Mouse (Mus musculus) kidney, adult 11 months (tissue): ENCODE measurements around the gene Aldh3b3.
A peak's percentile ranks its signal among the peaks of the same experiment; 100 is the strongest.

ENCODE experiments used
- DNase-seq: peaks from one replicate; pipeline ENCODE4 v3.0.0; 2022

Gene Aldh3b3

DNA sequence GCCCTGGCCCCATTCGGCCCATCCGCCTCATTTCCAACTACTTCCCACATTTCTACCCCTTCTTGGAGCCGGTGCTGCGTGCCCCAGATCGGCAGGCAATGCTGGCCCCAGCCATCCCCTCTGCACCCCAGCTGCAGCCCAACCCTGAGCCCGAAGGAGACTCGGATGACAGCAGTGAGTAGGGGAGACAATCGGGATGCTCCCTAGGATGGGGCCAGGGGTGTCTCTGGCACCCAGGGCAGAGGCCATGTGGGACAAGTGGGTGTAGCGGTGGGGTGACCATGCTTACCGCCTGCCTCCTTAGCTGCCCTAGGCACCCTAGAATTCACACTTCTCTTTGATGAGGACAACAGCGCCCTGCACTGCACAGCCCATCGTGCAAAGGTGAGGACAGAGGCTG, 45.2 kb downstream of the Aldh3b3 start:
- DNase-seq, result no peak

DNA sequence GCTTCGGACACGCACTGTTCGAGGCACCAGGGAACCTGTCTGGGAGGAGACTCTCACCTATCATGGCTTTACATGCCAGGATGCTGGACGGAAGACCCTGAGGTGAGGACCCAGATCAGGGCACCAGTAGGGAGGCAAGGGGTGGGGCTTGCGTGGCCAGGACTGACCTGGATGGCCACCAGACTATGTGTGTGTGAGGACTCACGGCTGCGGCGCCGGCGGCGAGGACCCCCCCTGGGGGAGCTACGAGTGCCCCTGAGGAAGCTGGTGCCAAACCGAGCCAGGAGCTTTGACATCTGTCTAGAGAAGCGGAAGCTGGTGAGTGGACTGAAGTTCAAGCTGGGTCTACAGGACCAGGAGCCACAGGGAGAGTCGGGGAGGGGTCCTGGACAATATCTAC, 45.9 kb downstream of the Aldh3b3 start:
- DNase-seq, result no peak

DNA sequence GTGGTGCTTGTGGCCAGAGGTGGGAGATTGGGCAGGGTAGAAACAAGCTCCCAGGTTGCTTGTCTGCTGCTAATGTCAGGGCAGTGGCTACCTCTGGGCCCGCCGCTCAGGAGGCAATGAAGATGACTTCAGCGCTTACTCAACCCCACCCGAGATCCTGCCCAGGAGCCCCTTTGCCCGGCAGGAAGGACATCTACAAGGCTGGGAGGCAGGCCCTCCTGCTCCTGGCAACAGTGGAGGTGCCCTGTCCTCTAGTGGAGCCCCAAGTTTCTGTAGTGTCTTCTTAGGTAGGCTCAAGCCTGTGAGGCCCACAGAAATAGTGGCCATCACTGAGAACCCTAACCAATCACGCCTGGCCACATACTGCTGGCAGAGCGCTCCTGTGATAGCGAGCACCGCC, 46.6 kb downstream of the Aldh3b3 start:
- peak; percentile 1 for DNase-seq

DNA sequence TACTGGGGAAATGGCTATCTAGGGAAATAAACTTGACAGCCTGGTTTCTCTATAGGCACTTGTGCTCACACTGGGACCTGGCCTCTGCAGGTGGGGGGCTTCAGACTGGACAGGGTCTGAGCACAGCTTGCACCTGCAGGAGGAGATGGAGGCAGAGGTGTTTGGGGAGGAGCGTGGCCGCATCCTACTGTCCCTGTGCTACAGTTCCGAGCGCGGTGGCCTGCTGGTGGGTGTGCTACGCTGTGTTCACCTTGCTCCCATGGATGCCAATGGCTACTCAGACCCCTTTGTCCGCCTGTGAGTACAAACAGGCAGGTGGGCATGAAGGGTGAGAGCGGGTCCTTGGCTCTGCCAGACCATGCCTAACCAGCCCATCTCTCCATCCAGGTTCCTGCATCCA, 47.5 kb downstream of the Aldh3b3 start:
- DNase-seq, result no peak

DNA sequence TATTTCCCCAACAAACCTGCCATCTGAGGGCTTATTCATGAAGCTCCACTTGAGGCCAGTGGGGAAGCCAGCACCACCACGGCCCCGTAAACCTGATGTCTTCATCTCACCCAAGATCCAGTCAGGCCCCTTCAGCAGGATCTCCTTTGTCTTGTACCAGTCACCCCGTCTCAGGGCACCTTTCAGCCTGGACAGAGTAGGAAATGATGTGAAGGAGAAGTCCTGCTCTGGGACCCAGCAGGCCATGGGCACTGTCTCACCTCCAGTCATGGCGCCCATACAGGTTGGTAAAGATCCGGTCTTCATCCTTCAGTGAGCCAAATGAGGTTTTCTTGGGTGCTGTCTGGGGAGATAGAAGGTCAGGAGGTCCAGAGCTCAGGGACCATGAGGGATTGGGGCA, 52.6 kb downstream of the Aldh3b3 start:
- no peak for DNase-seq

DNA sequence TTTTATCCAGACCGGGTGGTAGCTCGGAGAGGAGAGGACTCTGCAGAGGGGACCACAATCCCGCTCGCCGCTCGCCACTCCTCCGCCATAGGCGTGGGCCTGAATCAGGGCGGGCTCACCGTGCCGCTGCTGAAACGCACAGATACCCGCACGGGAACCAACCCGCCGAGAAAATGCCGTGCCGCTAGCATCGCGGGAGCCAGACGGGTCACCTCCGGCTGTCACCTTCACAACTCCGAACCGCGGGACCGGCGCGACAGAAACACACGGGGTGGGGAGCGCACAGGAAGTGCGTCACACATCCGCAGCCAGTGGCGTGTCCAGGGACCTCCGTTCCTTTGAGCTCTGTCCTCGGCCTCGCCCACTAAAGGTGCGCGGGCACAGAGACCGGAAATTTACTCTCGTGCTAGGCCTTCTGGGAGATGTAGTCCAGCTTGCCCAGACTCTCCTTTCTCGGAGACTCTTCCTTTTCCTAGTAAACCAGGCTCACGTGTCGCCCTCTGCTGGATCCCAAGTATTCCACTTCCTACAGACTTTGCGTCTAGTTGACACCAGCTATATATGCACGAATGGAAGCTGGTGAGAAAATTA, 54.1 kb downstream of the Aldh3b3 start, which contains the start of gene Ndufv1:
TSS of gene Ndufv1 (minus strand) at position 375 of the 591 bp plus-strand sequence.
- peak; percentile 99 for DNase-seq

DNA sequence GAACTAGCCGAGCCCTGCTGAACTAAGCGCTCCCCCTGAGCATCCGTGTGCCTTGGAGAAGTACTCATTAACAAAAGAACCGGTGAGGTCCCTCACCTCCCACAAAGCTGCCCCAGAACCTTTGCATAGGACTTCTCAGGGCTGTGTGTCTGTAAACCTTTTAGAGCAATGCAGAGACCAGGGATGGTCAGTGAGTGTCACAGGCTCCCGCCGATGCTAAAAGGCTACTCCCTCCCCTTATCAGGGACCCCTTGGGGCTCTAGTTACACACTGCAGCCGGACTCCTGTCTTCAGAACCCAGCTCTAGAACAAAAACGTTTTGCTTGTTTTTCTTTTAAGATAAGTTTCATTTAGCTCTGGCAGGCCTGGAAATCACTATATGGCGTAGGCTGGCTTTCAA, 54.6 kb downstream of the Aldh3b3 start:
- no peak for DNase-seq

DNA sequence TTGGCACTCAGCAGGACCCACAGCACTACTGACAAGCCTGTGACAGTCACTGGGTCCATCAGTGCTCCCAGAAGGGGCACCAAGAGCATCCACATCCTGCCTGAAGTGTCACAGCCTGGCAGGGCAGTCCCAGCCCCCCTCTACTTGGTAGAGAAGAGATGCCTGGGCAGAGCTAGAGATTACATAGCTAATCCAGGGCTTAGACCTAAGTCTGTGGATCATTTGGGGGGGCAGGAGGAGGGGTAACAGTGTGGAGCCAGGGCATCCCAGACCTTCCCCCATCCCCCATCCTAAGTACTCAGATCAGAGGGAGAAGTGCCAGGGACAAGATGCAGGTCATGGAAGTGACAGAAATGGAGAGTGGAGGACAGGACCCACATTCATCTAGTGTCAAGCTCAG, 56.4 kb downstream of the Aldh3b3 start:
- DNase-seq, result no peak

DNA sequence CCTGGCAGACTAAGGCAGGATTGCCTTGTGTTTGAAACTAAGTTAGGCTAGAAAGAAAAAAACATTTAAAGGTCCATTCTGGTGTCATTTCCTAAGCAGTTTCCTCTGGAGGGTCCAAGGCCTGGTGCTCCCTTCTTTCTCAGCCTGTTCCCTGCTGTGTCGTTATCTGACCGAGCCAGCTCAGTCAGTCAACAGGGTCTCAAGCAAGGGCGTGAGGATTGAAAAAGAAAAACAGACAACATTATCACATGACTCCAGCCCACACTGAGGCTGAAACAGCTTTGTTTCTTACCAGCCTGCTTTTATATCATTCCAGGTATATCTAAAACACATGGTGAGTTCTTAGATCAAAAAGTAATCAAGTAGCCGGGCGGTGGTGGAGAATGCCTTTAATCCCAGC, 57.2 kb downstream of the Aldh3b3 start:
- no peak for DNase-seq

DNA sequence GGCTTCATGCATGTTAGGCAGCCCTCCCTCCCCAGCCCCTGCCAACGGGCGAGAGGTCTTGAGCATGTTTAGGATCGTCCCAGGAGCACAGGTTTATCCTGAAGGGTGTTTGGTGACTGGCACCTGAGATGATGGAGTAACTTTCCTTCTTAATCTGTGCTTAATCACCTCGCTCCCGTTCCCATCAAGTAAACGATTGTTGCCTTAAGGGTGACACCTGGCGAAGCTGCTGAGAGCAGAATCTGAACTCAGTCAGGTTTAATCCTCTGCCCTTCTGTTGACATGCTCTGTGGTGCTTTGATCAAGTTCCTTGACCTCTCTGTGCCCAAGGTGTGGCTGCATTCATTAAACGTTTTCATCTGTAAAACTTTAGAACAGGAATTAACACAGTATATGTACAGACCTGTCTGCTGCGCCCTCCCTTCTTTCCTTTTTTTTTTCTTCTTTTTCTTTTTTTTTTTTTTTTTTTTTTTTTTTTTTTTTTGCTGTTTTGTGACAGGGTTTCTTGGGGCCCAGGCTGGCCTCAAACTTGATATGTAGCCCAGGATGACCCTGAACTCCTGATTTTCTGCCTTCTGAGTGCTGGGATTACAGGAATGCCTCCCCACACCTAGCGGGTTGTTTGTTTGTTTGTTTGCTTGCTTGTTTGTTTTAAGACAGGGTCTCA, 59.6 kb downstream of the Aldh3b3 start:
- DNase-seq, result no peak

DNA sequence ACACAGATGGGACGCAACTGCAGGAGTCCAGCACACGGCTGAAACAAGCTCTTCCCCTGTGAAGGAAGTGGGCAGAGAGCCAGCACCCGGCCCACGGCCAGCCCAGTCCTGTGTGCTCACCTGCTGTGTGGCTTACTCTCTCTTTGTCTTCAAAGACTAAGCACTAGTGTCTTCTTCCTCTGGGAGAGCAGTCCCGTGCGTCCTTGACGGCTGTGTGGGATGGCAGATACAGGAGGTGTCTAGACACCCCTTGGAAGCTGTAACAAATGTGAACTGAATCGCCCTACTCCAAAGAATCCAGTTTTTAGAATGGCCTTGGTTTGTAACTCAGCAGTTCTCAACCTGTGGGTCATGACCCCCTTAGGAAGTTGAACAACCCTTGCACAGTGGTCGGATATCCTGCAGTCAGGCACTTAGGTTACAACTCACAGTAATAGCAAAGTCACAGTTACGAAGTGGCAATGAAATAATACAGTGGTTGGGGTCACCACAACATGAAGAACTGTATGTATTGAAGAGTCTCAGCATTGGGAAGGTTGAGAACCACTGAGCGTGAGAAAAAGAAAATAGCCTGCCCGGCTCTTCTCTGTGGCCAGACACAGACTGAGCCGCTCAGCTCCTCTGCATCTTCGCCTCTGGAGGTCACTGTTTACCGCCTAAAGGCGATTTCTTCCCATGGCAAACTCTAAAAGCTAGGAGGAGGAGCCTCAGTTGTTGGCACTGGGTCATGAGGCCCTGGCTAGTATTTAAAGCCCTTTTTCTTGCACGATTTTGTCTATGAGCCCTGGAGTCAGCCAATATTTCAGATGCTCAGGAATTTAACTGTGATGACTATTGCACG, 60.5 kb downstream of the Aldh3b3 start:
- DNase-seq, result peak; percentile 84
